Mouse (Mus musculus) telencephalon, adult 2 months (tissue): ENCODE measurements around the gene Tfpi.
"Not testable (repeated sequence)": the region's sequence is repeated elsewhere in the genome, so short reads cannot be mapped to it uniquely, and the experiment has no call there.

Experiments
- DNase-seq: peaks from one replicate; pipeline ENCODE4 v3.0.0-alpha.2; 2011; ENCODE audit warnings: low read depth, low spot score

Tfpi gene

DNA sequence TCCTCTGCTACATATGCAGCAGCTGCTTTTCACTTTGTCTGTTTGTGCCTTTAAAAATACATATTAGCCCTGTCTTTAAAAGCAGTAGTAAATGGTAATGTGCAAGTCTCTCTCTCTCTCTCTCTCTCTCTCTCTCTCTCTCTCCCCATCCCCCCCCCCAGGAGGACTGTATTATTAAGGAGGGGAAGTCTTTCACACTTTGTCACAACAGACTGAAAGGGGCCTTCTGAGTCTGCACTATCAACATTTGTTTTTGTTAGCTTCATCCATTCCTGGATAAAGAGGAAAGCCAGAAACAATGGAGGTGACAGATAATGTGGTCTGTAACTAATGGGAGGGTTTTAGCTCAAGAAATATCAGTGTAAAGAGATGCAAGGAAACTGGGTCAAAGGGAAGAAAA, 87.5 kb downstream of the Tfpi start:
- DNase-seq: no peak

DNA sequence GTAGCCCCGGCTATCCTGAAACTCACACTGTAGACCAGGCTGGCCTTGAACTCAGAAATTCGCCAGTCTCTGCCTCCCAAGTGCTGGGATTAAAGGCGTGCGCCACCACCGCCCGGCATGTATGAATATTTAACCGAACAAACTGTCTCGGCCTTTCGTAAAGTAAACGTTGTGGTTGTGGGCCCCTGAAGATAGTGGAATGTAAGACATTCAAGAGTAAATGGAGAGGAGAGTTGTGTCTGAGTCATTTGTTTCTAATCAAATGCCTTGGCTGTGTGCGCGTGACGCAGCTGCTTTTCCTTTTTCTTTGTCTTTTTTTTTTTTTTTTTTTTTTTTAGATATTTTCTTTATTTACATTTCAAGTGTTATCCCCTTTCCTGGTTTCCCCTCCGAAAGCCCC, 88.0 kb downstream of the Tfpi start:
- DNase-seq: not testable (repeated sequence)

DNA sequence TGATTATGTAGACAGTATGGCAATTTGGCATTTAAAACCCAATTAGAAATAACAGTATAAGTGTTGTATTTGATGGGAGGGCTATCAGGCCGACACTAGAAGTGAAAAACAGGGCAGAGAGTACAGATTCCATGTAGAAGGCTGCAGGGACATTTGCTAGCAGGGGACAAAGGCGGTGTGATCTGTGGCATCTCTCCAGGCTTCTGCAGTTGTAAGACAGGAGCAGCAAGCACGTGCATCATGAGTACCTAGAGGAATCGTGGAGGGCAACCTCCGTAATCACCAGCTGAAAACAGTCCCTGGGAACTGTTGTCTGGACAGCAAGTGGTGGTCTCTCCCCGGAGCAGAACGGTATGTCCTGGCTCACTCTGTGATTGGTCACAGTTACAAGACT, 88.6 kb downstream of the Tfpi start:
- DNase-seq: no peak

DNA sequence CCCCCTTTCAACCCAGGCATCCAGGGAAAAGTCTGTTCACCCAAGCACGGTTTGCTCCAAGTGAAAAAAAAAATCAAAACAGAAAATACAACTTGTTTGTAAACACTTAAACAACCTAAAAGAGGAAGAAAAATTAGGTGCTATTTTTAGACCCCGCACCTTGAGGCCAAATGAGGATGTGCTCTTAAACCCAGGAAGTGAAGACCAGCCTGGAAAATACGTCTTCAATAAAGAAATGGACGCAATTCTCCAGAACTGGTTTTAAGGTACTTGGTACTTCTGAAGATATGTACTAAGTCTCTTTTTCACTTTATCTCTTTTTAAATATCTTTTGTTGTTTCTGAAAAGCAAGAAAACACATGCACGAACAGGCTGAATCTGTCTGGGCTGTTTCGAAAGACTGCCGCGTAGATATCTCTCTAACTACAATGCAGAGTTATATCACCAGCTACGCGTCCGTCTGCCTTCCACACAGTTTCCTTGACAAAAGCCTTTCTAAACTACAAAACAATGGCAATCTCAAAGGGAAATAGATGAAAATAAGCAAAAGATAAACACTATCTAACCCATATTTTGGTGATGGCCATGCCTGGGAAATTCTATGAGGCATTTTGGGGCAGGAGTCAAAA, 89.1 kb downstream of the Tfpi start:
- DNase-seq: no peak

DNA sequence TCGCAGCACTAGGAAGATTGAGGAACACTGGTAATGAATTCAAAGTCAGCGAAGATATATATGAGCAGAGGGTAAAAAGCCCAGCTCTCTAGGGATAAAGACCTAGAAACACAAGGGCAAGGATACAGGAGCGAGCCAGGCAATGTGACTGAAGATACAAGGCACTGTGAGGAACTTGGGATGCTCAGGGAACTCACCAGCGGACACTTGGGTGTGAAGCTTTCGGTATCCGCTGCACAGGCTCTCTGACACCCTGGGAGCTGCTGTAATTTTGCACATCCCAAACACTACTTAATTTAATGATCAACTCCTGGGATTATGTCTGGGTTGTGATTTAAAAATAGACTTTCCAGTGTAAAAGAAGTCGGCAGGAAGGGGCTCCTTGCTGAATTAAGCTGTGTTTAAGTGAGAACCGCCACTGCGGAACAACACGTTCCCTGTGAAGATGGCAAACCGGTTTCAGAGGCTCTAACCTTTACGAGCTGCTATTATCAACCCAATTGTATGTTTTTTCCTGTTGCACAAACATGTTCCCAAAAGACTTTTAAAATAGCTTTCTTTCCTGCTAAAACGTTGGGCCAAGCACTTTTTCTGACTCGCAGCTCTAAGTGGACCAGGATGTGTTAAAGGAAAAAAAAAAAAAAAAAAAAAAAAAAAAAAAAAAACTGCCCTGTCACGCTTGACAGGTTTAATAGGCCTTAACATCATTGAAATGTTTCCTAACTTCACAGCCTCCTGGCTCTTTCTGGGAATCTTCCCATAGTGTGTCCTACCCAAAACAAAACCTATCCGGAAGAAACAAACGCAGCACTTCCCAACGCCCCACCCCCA, 89.8 kb downstream of the Tfpi start:
- DNase-seq: no peak

DNA sequence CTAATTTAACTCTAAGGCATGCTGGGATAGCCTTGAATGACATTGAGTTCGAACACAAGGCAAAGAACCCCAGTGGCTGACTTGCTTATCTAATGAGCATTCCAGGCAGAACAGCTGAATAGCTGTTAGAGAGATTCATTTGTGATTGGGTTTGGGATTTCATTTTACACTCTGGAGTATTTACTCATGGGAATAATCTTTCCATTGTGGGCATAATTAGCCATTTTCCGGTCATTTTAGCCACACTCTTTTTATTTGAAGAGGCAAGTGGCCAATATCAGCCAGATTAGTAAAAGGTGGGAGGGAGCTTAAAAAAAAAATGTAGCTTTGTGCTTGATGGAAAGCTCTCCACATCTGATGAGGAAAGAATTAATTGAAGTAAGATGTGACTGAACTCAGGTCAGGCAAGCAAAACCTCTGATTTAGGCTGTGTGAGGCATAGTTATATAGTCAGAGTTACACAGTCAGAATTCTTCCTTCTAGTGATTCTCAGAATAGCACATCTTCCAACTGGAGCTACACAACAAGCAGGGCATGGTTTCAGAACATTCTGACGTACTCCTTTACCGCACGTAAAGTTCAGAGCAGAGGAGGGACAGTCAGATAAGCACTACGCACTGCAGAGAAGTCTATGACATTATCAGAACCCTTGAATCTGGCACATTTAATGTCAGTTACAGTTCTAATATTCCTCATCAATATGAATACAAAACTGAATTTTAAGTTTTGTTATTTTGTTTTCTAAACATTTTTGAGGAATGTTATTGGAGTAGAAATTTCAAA, 91.5 kb downstream of the Tfpi start:
- DNase-seq: no peak

DNA sequence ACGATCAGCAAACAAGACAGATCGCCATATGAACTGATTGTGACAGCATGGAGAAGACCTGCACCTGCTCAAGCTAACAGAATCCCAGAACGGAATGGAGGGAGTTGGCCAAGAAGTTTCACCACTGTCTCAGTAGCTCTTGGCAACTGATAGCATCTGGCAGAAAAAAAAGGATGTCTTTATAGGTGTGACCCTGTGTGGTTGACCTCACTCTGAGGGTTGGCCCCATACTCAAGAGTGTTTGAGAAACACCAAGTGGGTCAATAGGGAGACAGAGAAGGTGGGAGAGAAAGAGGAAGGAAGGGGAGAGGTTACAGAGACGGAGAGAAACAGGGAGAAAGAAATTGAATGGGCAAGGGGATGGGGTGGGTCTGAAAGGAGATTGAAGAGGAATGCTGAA, 92.7 kb downstream of the Tfpi start:
- DNase-seq: no peak
